ENCODE assay signal across 8 mouse cellular contexts in the genomic region with DNA sequence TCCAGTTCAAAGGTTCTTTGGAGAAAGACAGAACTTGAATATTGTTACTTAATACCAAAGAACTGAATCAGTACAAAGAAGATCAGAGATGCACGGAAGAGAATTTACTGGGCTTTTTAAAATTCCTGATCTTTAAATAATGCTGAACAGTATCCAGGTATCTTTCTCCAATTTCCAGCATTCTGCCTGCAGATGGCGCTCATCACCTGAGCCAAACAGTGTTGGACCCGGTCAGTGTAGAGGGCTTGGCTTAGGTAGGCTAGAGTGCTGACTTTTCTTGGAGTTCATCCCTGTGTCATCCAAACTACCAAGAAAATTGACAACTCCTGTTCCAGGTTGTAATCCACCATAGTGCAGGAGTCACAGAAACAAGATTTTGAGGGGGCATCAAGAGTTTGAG. TPM values are rescaled to one million over a fixed set of nuclear protein-coding genes. Genes with fewer than 3 reads are reported as not detected.
DNase-seq lines count a peak whose midpoint lies in the region; ATAC-seq lines count a peak whose summit lies in the region.
"Had no signal": no experiment of that assay in that cellular context is flagged by ENCODE, and none has a peak within 500 bp of the region (broad histone marks: within the 10 kb centered on the region; RNA-seq: fewer than 3 reads in every experiment).

No protein-coding gene starts in this region.

- H3K36me3 ChIP-seq in liver, embryonic 13.5 days = no peaks in the 10 kb centered on the region

- ATAC-seq in hematopoietic stem cell, adult 5-6 weeks (replicated peaks in 1 of 2; ENCODE audit: insufficient read depth in 1 of 2, low FRiP score in 2 of 2, low TSS enrichment in 1 of 2, low read depth in 1 of 2, poor library complexity in 2 of 2, severe bottlenecking in 2 of 2) = peak; percentile 53 to 66; a peak in 3 of 4 replicates
- 0 out of 2 replicates have a peak, but pooled peaks have one; percentile 38 for ATAC-seq in liver, embryonic 13.5 days (ENCODE audit: low read depth)

- peak; percentile 56 for DNase-seq in ovary, postnatal 36 days (ENCODE audit: low spot score)
- DNase-seq in ovary, postnatal 10 days (ENCODE audit: low spot score) = no peak
- DNase-seq in R1 (ENCODE audit: low read depth, low spot score) = peak; percentile 76
- peak; percentile 62 to 66 for DNase-seq in cerebellum, postnatal 10 days
- DNase-seq in liver, embryonic 13.5 days = peak; percentile 31
- DNase-seq in spleen, postnatal 14 days (ENCODE audit: low spot score in 2 of 2) = peak; percentile 25 to 65

- peaks cover 30% of the 10 kb centered on the region for H3K27me3 ChIP-seq in liver, embryonic 13.5 days
- H3K27me3 ChIP-seq: megakaryocyte, embryonic 14.5 days had no signal

- no peak overlapping the region for H3K27ac ChIP-seq in liver, embryonic 13.5 days

- no peak overlapping the region for H3K4me2 ChIP-seq in liver, embryonic 13.5 days

- WGBS in liver, embryonic 13.5 days (ENCODE audit: insufficient replicate concordance) = 19% methylated on average over 3 of the region's 3 CpGs

- no peak overlapping the region for H3K4me3 ChIP-seq in liver, embryonic 13.5 days (replicated peaks)
- H3K4me3 ChIP-seq: megakaryocyte, embryonic 14.5 days had no signal

- H3K9ac ChIP-seq in liver, embryonic 13.5 days = no peak overlapping the region

- H3K9me3 ChIP-seq in liver, embryonic 13.5 days (replicated peaks) = no peaks in the 10 kb centered on the region

- peaks cover 22% of the 10 kb centered on the region for H3K4me1 ChIP-seq in liver, embryonic 13.5 days (replicated peaks)

RNA-seq across cellular contexts. Expression of gene Parp14, which starts 3.1 kb away (rescaled TPM):
- total RNA-seq in hematopoietic stem cell, adult 5-6 weeks (2017) = 36.6 and 38.7 TPM in 2 replicates
- polyA plus RNA-seq in liver, embryonic 13.5 days (2015; fragmentation: Nextera tagmentation; extraction: Ambion mirVana) = 0.48 and 0.94 TPM in 2 replicates
